Mouse (Mus musculus): ENCODE results near the gene Cradd. TPM values are rescaled to one million over a fixed set of nuclear protein-coding genes. Genes with fewer than 3 reads are reported as not detected.

Gene Cradd
- polyA plus RNA-seq, 1 experiment from 2014 or later = 15.6 TPM

DNA sequence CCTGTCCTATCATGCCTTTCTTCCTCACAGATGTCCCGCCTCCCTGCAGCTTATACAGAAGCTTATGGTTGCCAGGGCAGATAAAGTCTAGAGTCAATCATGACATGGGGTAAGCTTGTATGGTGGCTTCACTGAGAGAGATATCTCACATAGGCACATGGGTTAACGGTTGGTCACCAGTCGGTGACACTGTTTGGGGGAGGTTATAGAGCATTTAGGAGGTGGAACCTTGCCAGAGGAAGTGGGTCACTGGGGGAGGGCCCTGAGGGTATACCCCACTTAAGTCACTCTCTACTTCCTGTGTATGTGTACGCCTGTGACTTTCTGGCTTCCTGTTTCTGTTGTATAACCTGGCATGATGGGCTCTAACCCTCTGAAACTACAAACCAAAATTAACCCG is 128.2 kb downstream of the Cradd start:
- no peak for ATAC-seq (ENCODE audit: insufficient read depth)
- WGBS = 83% methylated on average over 5 of the region's 5 CpGs

DNA sequence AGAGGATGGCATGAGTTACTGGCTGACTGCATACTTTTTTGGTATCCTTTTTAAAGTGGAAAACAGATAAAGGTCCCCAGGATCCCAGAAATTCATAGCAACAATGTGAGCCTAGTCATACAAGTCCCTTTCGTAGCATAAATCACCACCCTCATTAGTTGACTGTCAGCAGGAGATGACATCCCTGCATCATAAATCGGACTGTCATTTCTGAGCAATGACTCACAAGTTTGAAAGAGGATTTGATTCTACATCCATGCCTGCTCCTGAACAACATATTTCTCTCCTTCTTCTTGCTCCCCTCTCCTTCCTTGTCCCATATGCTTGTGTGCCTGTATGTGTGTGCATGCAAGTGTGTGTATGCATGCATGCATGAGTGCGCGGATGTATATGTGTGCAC is 129.2 kb downstream of the Cradd start:
- Histone ChIP-seq H3K4me1 (ENCODE audit: insufficient read depth) (peaks cover 14% of the 10 kb centered on the region; the same call in 1 of the 2 replicates), H3K4me3 (ENCODE audit: low read depth, low read length) (no peak overlapping the region), H3K27me3 (ENCODE audit: insufficient read depth, low read length) (no peaks in the 10 kb centered on the region), H3K9me3 (ENCODE audit: low read depth, low read length) (no peaks in the 10 kb centered on the region), H3K9ac (no peak overlapping the region), H3K27ac (ENCODE audit: low read depth) (no peak overlapping the region), H3K36me3 (ENCODE audit: insufficient read depth) (no peaks in the 10 kb centered on the region), H3K4me2 (no peak overlapping the region)
- ATAC-seq (ENCODE audit: insufficient read depth) = no peak
- no peak for DNase-seq
- WGBS = 94% methylated on average over 4 of the region's 4 CpGs
- TF ChIP-seq CTCF (IDR thresholded peaks at IDR 0.05; ENCODE audit: low read depth) = no peak

More for the DNA sequence above, 128.2 kb downstream of the Cradd start:
- H3K4me2 ChIP-seq = no peak overlapping the region
- DNase-seq = no peak
- TF ChIP-seq CTCF (IDR thresholded peaks at IDR 0.05; ENCODE audit: low read depth) = no peak
- no peak overlapping the region for H3K27ac ChIP-seq (ENCODE audit: low read depth)
- peaks cover 19% of the 10 kb centered on the region; the same call in 1 of the 2 replicates for H3K4me1 ChIP-seq (ENCODE audit: insufficient read depth)
- H3K27me3 ChIP-seq (ENCODE audit: insufficient read depth, low read length) = no peaks in the 10 kb centered on the region
- no peaks in the 10 kb centered on the region for H3K36me3 ChIP-seq (ENCODE audit: insufficient read depth)
- H3K4me3 ChIP-seq (ENCODE audit: low read depth, low read length) = no peak overlapping the region
- no peaks in the 10 kb centered on the region for H3K9me3 ChIP-seq (ENCODE audit: low read depth, low read length)
- no peak overlapping the region for H3K9ac ChIP-seq

DNA sequence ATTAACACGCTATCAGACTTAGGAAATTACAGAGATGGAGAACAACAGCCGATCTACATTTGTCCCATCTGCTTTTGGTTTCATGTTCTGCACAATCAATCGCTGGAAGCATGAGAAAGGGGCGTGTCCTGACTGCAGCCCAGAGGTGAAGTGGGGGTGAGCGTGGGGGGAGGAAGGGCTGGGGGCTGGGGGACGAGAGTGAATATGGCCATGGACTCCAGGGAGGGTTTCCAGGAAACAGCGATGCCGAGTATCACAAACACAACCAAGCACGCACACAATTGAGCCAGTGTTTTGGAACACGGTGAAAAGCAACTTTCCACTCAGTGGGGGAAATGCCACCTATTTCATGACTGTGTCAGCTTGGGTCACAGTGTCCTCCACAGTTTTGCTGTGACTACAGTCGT is 130.1 kb downstream of the Cradd start:
- no peak overlapping the region for H3K4me3 ChIP-seq (ENCODE audit: low read depth, low read length)
- peaks cover 12% of the 10 kb centered on the region; the same call in 1 of the 2 replicates for H3K4me1 ChIP-seq (ENCODE audit: insufficient read depth)
- H3K9me3 ChIP-seq (ENCODE audit: low read depth, low read length) = no peaks in the 10 kb centered on the region
- DNase-seq (peak; percentile 49), ATAC-seq (ENCODE audit: insufficient read depth) (no peak)
- no peak for TF ChIP-seq CTCF (IDR thresholded peaks at IDR 0.05; ENCODE audit: low read depth)
- 33% methylated on average over 11 of the region's 11 CpGs for WGBS
- H3K9ac ChIP-seq = no peak overlapping the region
- peak overlapping the region; percentile 46 for H3K4me2 ChIP-seq
- H3K36me3 ChIP-seq (ENCODE audit: insufficient read depth) = no peaks in the 10 kb centered on the region
- H3K27me3 ChIP-seq (ENCODE audit: insufficient read depth, low read length) = no peaks in the 10 kb centered on the region
- peak overlapping the region; percentile 62; the same call in 1 of the 2 replicates for H3K27ac ChIP-seq (ENCODE audit: low read depth)

DNA sequence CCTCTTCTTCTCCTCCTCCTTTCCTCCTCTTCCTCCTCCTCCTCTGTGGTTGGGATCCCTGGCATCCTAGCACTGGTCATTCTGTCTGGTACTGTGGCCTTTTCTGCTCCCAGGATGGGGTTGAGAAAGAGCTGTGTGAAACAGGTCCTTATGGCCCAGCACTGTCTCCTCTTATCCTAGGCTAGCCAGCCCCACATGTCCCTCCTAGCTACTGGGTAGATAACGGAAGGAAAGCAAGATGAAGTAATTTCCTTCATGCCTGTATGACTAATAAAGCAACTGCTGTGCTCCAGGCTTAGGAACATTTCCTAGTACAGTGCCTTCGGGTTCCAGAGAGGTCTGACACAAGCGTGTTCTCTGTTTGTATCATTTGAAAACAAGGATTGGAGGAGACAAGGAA is 132.1 kb downstream of the Cradd start:
- Histone ChIP-seq H3K4me1 (ENCODE audit: insufficient read depth) (peaks cover 12% of the 10 kb centered on the region; the same call in 1 of the 2 replicates), H3K9me3 (ENCODE audit: low read depth, low read length) (no peaks in the 10 kb centered on the region), H3K9ac (no peak overlapping the region), H3K4me3 (ENCODE audit: low read depth, low read length) (no peak overlapping the region), H3K36me3 (ENCODE audit: insufficient read depth) (no peaks in the 10 kb centered on the region), H3K4me2 (no peak overlapping the region), H3K27me3 (ENCODE audit: insufficient read depth, low read length) (no peaks in the 10 kb centered on the region), H3K27ac (ENCODE audit: low read depth) (peak overlapping the region; percentile 40; the same call in 1 of the 2 replicates)
- no peak for TF ChIP-seq CTCF (IDR thresholded peaks at IDR 0.05; ENCODE audit: low read depth)
- ATAC-seq (ENCODE audit: insufficient read depth) (no peak), DNase-seq (peak; percentile 48)
- WGBS = 62% methylated on average over 3 of the region's 3 CpGs

DNA sequence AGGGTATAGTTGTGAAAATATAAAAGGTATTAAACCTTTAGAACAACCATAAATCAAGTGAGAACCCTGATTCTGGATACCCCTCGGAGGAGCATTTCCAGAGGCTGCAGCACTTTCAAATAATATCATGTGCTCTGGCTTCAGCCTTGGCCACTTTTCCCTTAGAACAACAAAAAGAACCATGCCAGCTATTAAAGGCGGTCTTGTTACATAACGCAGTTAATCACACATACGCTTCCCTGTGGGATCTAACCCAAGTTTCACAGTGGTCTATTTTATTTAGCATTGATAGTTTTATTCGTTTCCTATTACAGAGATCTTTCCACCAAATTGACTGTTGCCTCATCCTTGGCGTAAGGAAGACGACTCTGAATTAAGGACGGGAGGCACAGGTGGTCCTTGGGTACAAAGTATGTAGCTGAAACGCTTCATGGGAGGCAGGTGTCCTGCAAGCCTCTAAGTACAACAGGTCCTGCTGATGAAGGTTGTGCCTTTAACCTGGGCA is 132.7 kb downstream of the Cradd start:
- 85% methylated on average over 9 of the region's 9 CpGs for WGBS
- Histone ChIP-seq H3K4me2 (no peak overlapping the region), H3K4me1 (ENCODE audit: insufficient read depth) (peaks cover 12% of the 10 kb centered on the region; the same call in 1 of the 2 replicates)

GRCm38 (mm10) chr10:95189550-95190211 is 134.3 kb downstream of the Cradd start:
- H3K4me1 ChIP-seq (ENCODE audit: insufficient read depth) = peaks cover 13% of the 10 kb centered on the region; the same call in 1 of the 2 replicates
- TF ChIP-seq CTCF (IDR thresholded peaks at IDR 0.05; ENCODE audit: low read depth) = no peak

More for the DNA sequence above, 132.7 kb downstream of the Cradd start:
- H3K9ac ChIP-seq = no peak overlapping the region
- no peak overlapping the region for H3K27ac ChIP-seq (ENCODE audit: low read depth)
- no peak overlapping the region for H3K4me3 ChIP-seq (ENCODE audit: low read depth, low read length)
- H3K27me3 ChIP-seq (ENCODE audit: insufficient read depth, low read length) = no peaks in the 10 kb centered on the region
- H3K9me3 ChIP-seq (ENCODE audit: low read depth, low read length) = no peaks in the 10 kb centered on the region
- no peak for DNase-seq
- ATAC-seq (ENCODE audit: insufficient read depth) = no peak
- no peaks in the 10 kb centered on the region for H3K36me3 ChIP-seq (ENCODE audit: insufficient read depth)
- TF ChIP-seq CTCF (IDR thresholded peaks at IDR 0.05; ENCODE audit: low read depth) = no peak

DNA sequence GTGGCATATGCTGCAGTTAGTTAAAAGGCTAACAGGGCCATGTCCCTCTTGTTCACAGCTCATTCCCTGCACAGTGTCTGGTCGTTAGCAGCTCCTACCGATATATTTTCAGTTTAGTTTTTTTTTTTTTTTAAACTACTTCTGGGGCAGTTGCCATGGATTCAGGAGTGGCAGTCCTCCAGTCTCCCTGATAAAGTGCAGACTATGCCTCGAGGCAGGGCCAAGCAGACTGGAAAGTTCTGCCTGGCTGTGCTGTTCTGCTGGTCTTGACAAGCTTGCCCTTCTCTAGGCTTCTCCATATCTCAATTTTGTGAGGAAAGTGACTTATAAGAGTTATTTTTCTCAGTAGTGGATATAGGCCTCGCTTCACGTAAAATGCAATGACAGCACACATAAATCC is 139.7 kb downstream of the Cradd start:
- WGBS = 59% methylated on average over 5 of the region's 5 CpGs
- no peaks in the 10 kb centered on the region for H3K9me3 ChIP-seq (ENCODE audit: low read depth, low read length)

More at GRCm38 (mm10) chr10:95189550-95190211, 134.3 kb downstream of the Cradd start:
- Histone ChIP-seq H3K27ac (ENCODE audit: low read depth) (no peak overlapping the region), H3K36me3 (ENCODE audit: insufficient read depth) (no peaks in the 10 kb centered on the region), H3K9me3 (ENCODE audit: low read depth, low read length) (no peaks in the 10 kb centered on the region), H3K4me3 (ENCODE audit: low read depth, low read length) (no peak overlapping the region), H3K9ac (no peak overlapping the region), H3K4me2 (no peak overlapping the region), H3K27me3 (ENCODE audit: insufficient read depth, low read length) (no peaks in the 10 kb centered on the region)
- ATAC-seq (ENCODE audit: insufficient read depth) (no peak), DNase-seq (no peak)
- WGBS = 78% methylated on average over 16 of the region's 16 CpGs

More for the DNA sequence above, 139.7 kb downstream of the Cradd start:
- no peak for DNase-seq
- Histone ChIP-seq H3K9ac (no peak overlapping the region), H3K4me3 (ENCODE audit: low read depth, low read length) (no peak overlapping the region), H3K27me3 (ENCODE audit: insufficient read depth, low read length) (no peaks in the 10 kb centered on the region), H3K4me2 (no peak overlapping the region), H3K36me3 (ENCODE audit: insufficient read depth) (no peaks in the 10 kb centered on the region), H3K27ac (ENCODE audit: low read depth) (no peak overlapping the region), H3K4me1 (ENCODE audit: insufficient read depth) (peaks cover 13% of the 10 kb centered on the region)
- ATAC-seq (ENCODE audit: insufficient read depth) = no peak
- TF ChIP-seq CTCF (IDR thresholded peaks at IDR 0.05; ENCODE audit: low read depth) = no peak

Measured in lung, embryonic 14.5 days (tissue).